Mouse (Mus musculus) adrenal gland, adult 2 months (tissue): ENCODE results near the gene Hnrnph2. TPM values are rescaled to one million over a fixed set of nuclear protein-coding genes. Genes with fewer than 3 reads are reported as not detected.
A peak's percentile ranks its signal among the peaks of the same experiment; 100 is the strongest.

Experiments
- DNase-seq: peaks from one replicate; pipeline ENCODE4 v3.0.0; 2021
- polyA plus RNA-seq: library from polyadenylated mRNA; depleted of rRNA; stranded (reverse); fragments of >200 nt; gene quantifications from 2 replicates; pipeline ENCODE4 v1.2.3, GENCODE M21; 2012; rRNA removed
- total RNA-seq, 2 experiments: library from RNA; stranded (reverse); gene quantifications; 2 replicates each; pipeline ENCODE4 v1.2.3; 2021

The Hnrnph2 gene
- total and polyA plus RNA-seq, 3 experiments = 2.1 to 107 (median 99.9) TPM

- DNase-seq = peak; percentile 65
Measured at GRCm38 (mm10) chrX:134612285-134612959, 11.4 kb downstream of the Hnrnph2 start.

DNA sequence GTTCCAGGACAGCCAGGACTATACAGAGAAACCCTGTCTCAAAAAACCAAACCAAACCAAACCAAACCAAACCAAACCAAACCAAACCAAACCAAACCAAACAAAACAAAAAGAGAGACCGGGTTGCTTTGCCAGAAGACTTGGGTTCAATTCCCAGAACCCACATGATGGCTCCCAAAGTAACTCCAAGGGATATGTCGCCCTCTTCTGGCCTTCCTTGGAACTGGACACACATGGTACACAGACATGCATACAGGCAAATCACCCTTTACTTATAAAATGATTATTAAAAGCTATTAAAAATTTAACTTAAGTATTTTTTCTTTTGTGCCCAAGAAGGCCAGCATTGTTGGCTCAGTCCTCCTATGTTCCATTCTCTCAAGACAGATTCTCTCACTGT, 13.3 kb downstream of the Hnrnph2 start:
- no peak for DNase-seq

DNA sequence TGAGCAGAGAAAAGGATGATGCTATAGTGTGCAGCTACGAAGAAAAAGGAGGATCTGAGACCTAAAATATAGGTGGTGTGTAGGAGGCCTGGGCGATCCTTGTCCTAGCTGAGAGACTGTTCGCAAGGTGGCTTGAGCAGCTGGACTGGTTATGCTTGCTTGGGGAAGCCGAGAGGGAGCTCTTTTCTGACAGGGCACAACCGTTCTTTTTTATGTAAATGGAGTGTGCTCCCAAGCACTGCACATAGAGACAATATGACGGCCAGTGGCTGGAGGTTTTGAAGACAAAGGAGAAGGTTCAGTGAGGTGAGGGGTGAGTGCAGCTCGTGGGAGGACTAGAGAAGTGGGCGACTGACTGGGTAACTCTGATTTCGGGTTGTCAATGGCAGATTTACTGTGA, 18.7 kb downstream of the Hnrnph2 start:
- DNase-seq = no peak

DNA sequence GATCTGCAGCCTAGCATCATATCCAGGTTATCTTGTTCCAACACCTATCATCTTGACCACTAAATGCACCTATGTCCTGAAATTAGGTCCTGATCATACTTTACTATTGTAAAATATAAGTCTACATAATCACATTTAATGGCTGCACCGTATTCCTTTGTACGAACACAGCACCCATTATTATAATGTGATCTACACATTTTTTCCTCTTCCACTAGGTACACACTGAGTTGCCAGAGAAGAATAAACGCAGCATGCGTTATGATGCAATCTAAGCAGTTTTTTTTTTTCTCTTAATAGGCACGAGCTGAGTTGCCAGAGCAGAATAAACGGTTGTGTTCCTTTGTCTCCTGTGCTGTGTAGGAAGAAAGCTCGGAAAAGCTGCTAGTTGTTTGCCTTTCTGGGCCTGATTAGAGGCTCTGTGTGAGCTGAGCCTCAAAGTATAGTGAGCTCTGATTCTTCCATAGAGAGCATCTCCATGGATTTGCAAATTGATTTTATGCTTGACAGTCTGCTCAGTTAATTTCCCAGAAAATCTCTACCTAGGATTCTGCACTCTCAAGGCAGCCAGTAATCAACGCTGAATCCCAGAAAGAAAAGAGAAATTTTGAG, 19.4 kb downstream of the Hnrnph2 start:
- no peak for DNase-seq

GRCm38 (mm10) chrX:134621685-134622084, 20.7 kb downstream of the Hnrnph2 start:
- DNase-seq = no peak

GRCm38 (mm10) chrX:134623350-134623749, 22.4 kb downstream of the Hnrnph2 start:
- DNase-seq = no peak

GRCm38 (mm10) chrX:134628200-134628599, 27.2 kb downstream of the Hnrnph2 start:
- DNase-seq = no peak

GRCm38 (mm10) chrX:134632710-134633109, 31.7 kb downstream of the Hnrnph2 start:
- no peak for DNase-seq

GRCm38 (mm10) chrX:134635111-134635510, 34.1 kb downstream of the Hnrnph2 start:
- no peak for DNase-seq

- no peak for DNase-seq
Measured at GRCm38 (mm10) chrX:134635860-134636259, 34.9 kb downstream of the Hnrnph2 start.

GRCm38 (mm10) chrX:134641000-134641760, 40.2 kb downstream of the Hnrnph2 start:
- no peak for DNase-seq

GRCm38 (mm10) chrX:134646338-134646737, 45.4 kb downstream of the Hnrnph2 start:
- no peak for DNase-seq

GRCm38 (mm10) chrX:134647421-134647820, 46.4 kb downstream of the Hnrnph2 start:
- no peak for DNase-seq

DNA sequence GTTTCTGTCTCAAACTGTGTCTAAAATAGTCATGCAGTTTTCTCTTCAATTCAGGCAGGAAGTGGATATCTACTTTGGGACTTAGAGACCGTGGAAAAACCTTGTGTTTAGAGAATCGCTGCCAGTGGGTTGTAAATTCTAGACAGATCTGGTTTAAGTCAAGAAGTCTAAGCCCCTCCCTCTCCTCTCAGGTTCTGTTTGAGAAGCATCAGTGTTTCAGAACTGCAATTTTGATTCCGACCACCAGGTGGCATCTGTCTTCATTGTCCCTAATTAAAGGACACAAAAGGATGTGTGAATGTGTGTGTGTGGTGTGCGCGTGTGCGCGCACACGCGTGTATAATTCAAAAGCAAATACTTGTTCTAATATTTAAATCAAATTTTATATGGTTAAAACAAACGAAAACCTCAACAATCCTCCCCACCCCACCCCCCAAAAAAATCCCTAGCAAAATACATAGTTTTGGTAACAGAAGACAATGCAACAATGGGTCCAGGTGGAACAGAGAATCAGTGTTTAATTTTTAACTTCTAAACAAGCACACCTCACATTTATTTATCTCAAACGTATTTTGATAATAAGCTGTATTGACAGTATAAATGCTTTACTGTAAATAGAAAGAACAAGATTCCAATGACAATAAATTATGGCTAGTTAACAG, 47.2 kb downstream of the Hnrnph2 start:
- peak; percentile 49 for DNase-seq

GRCm38 (mm10) chrX:134652061-134652460, 51.1 kb downstream of the Hnrnph2 start:
- DNase-seq = no peak

Other genes with a start within 250 kb of the Hnrnph2 start
- under 1 TPM; 0.35 to 0.41 TPM for gene Drp2, start 196.6 kb upstream of the Hnrnph2 start, total RNA-seq
- gene Drp2, start 196.6 kb upstream of the Hnrnph2 start, polyA plus RNA-seq = 0.11 and 0.13 TPM in 2 replicates
- not detected for gene Taf7l, start 124.7 kb upstream of the Hnrnph2 start, total RNA-seq
- gene Taf7l, start 124.7 kb upstream of the Hnrnph2 start, polyA plus RNA-seq = not detected in 2 replicates
- 10 to 100 TPM; 33.2 to 40.3 TPM for gene Timm8a1, start 59.3 kb upstream of the Hnrnph2 start, total RNA-seq
- gene Timm8a1, start 59.3 kb upstream of the Hnrnph2 start, polyA plus RNA-seq = 0.30 and 0.33 TPM in 2 replicates
- gene Btk, start 17.6 kb upstream of the Hnrnph2 start, total RNA-seq = 1 to 10 TPM; 1.3 to 1.7 TPM
- 0.11 and 0.17 TPM in 2 replicates for gene Btk, start 17.6 kb upstream of the Hnrnph2 start, polyA plus RNA-seq
- 100 to 1,000 TPM; 189 to 235 TPM for gene Rpl36a, start 15.5 kb upstream of the Hnrnph2 start, total RNA-seq
- gene Rpl36a, start 15.5 kb upstream of the Hnrnph2 start, polyA plus RNA-seq = 7.7 and 8.0 TPM in 2 replicates
- 10 to 100 TPM; 13.5 to 16.4 TPM for gene Gla, start 54 bp upstream of the Hnrnph2 start, total RNA-seq
- gene Gla, start 54 bp upstream of the Hnrnph2 start, polyA plus RNA-seq = 0.91 and 1.1 TPM in 2 replicates
- 10 to 100 TPM in 1 of 2 experiments, 1 to 10 TPM in 1; 9.1 to 14.9 TPM for gene Armcx4, start 85.3 kb downstream of the Hnrnph2 start, total RNA-seq
- 0.51 and 0.56 TPM in 2 replicates for gene Armcx4, start 85.3 kb downstream of the Hnrnph2 start, polyA plus RNA-seq
- 10 to 100 TPM; 18.5 to 21.7 TPM for gene Armcx1, start 116.8 kb downstream of the Hnrnph2 start, total RNA-seq
- gene Armcx1, start 116.8 kb downstream of the Hnrnph2 start, polyA plus RNA-seq = 0.94 and 1.9 TPM in 2 replicates
- 10 to 100 TPM in 1 of 2 experiments, 1 to 10 TPM in 1; 5.9 to 14.7 TPM for gene Armcx6, start 150.2 kb downstream of the Hnrnph2 start, total RNA-seq
- gene Armcx6, start 150.2 kb downstream of the Hnrnph2 start, polyA plus RNA-seq = 1.2 and 2.0 TPM in 2 replicates
- gene Armcx3, start 155.4 kb downstream of the Hnrnph2 start, total RNA-seq = 10 to 100 TPM; 36.0 to 44.7 TPM
- 1.6 and 3.1 TPM in 2 replicates for gene Armcx3, start 155.4 kb downstream of the Hnrnph2 start, polyA plus RNA-seq
- gene Armcx2, start 208.0 kb downstream of the Hnrnph2 start, total RNA-seq = 10 to 100 TPM; 23.9 to 57.8 TPM
- gene Armcx2, start 208.0 kb downstream of the Hnrnph2 start, polyA plus RNA-seq = 32.0 and 40.6 TPM in 2 replicates